Mouse (Mus musculus): ENCODE measurements around the gene Hoxb7.

Gene Hoxb7

GRCm38 (mm10) chr11:96296997-96297396, 10.6 kb downstream of the Hoxb7 start:
- in situ Hi-C loops (cut with MboI; ENCODE audit: unreplicated experiment in 2 of 2): loop anchor here in 1 of 2 experiments (25.0 kb wide), 2 partner anchors 465 to 765 kb away; partner anchors contain the start of gene Osbpl7

- in situ Hi-C loops (cut with MboI; ENCODE audit: unreplicated experiment in 2 of 2): loop anchor here in 1 of 2 experiments (25.0 kb wide), 2 partner anchors 465 to 765 kb away; partner anchors contain the start of gene Osbpl7
These were observed 11.0 kb downstream of the Hoxb7 start for GRCm38 (mm10) chr11:96297428-96297827.

GRCm38 (mm10) chr11:96297968-96298635, 11.7 kb downstream of the Hoxb7 start:
- in situ Hi-C loops (cut with MboI; ENCODE audit: unreplicated experiment in 2 of 2): loop anchor here in 1 of 2 experiments (25.0 kb wide), 2 partner anchors 464 to 764 kb away; partner anchors contain the start of gene Osbpl7

GRCm38 (mm10) chr11:96298895-96299667, 12.7 kb downstream of the Hoxb7 start:
- in situ Hi-C loops (cut with MboI; ENCODE audit: unreplicated experiment in 2 of 2): loop anchor here in 1 of 2 experiments (25.0 kb wide), 2 partner anchors 463 to 763 kb away; partner anchors contain the start of gene Osbpl7

GRCm38 (mm10) chr11:96299781-96300180, 13.4 kb downstream of the Hoxb7 start:
- in situ Hi-C loops (cut with MboI; ENCODE audit: unreplicated experiment in 2 of 2): loop anchor here in 1 of 2 experiments (25.0 kb wide), 2 partner anchors 463 to 763 kb away; partner anchors contain the start of gene Osbpl7

GRCm38 (mm10) chr11:96300354-96301063, 14.1 kb downstream of the Hoxb7 start:
- in situ Hi-C loops (cut with MboI; ENCODE audit: unreplicated experiment in 2 of 2): no loop called here

GRCm38 (mm10) chr11:96301064-96301431, 14.6 kb downstream of the Hoxb7 start:
- in situ Hi-C loops (cut with MboI; ENCODE audit: unreplicated experiment in 2 of 2): no loop called here

GRCm38 (mm10) chr11:96301837-96302236, 15.4 kb downstream of the Hoxb7 start:
- in situ Hi-C loops (cut with MboI; ENCODE audit: unreplicated experiment in 2 of 2): no loop called here

GRCm38 (mm10) chr11:96302381-96303150, 16.1 kb downstream of the Hoxb7 start:
- in situ Hi-C loops (cut with MboI; ENCODE audit: unreplicated experiment in 2 of 2): no loop called here

GRCm38 (mm10) chr11:96303151-96304099, 17.0 kb downstream of the Hoxb7 start, which contains the start of gene Hoxb5:
Gene Hoxb5 (plus strand): TSS chr11:96303336.
- in situ Hi-C loops (cut with MboI; ENCODE audit: unreplicated experiment in 2 of 2): no loop called here

GRCm38 (mm10) chr11:96304381-96305195, 18.2 kb downstream of the Hoxb7 start:
- in situ Hi-C loops (cut with MboI; ENCODE audit: unreplicated experiment in 2 of 2): no loop called here

GRCm38 (mm10) chr11:96305505-96306182, 19.2 kb downstream of the Hoxb7 start:
- in situ Hi-C loops (cut with MboI; ENCODE audit: unreplicated experiment in 2 of 2): no loop called here

- in situ Hi-C loops (cut with MboI; ENCODE audit: unreplicated experiment in 2 of 2): no loop called here
These were observed 19.9 kb downstream of the Hoxb7 start for GRCm38 (mm10) chr11:96306183-96306907.

GRCm38 (mm10) chr11:96306908-96307269, 20.5 kb downstream of the Hoxb7 start:
- in situ Hi-C loops (cut with MboI; ENCODE audit: unreplicated experiment in 2 of 2): no loop called here

- in situ Hi-C loops (cut with MboI; ENCODE audit: unreplicated experiment in 2 of 2): no loop called here
These were observed 22.3 kb downstream of the Hoxb7 start for GRCm38 (mm10) chr11:96308763-96309162.

- in situ Hi-C loops (cut with MboI; ENCODE audit: unreplicated experiment in 2 of 2): no loop called here
These were observed 22.9 kb downstream of the Hoxb7 start for GRCm38 (mm10) chr11:96309288-96309687.
